Mouse (Mus musculus) midbrain, embryonic 13.5 days (tissue): ENCODE results near the gene Prpf8. TPM values are rescaled to one million over a fixed set of nuclear protein-coding genes. Genes with fewer than 3 reads are reported as not detected.
"Not testable (repeated sequence)": the region's sequence is repeated elsewhere in the genome, so short reads cannot be mapped to it uniquely, and the experiment has no call there.

Experiments
- ATAC-seq: fragments of 200-750 bp; cut with Nextera tagmentation; 2 replicates; pipeline ENCODE4 v1.8.0; 2017; ENCODE audit warnings: mild to moderate bottlenecking, moderate TSS enrichment, moderate library complexity
- H3K27ac ChIP-seq: fragments of 300-500 bp; sonication (generic); 2 replicates; pipeline ENCODE4 v1.5.1; 2015; ENCODE audit warnings: inconsistent platforms, mild to moderate bottlenecking, moderate library complexity
- H3K27me3 ChIP-seq: fragments of 300-500 bp; sonication (generic); 2 replicates; pipeline ENCODE4 v1.6.1; 2015; ENCODE audit warnings: mild to moderate bottlenecking, inconsistent platforms
- H3K36me3 ChIP-seq: fragments of 300-500 bp; sonication (generic); 2 replicates; pipeline ENCODE4 v1.6.1; 2015; ENCODE audit warnings: mild to moderate bottlenecking, inconsistent platforms
- H3K4me1 ChIP-seq: fragments of 300-500 bp; sonication (generic); replicated peaks from 2 replicates; pipeline ENCODE4 v1.6.1; 2015; ENCODE audit warnings: inconsistent platforms
- H3K4me2 ChIP-seq: fragments of 300-500 bp; sonication (generic); replicated peaks from 2 replicates; pipeline ENCODE4 v1.6.1; 2015; ENCODE audit warnings: moderate library complexity, mild to moderate bottlenecking, inconsistent platforms
- H3K4me3 ChIP-seq: fragments of 300-500 bp; sonication (generic); replicated peaks from 2 replicates; pipeline ENCODE4 v1.5.1; 2015; ENCODE audit warnings: mild to moderate bottlenecking, inconsistent platforms
- H3K9ac ChIP-seq: fragments of 300-500 bp; sonication (generic); replicated peaks from 2 replicates; pipeline ENCODE4 v1.6.1; 2015; ENCODE audit warnings: mild to moderate bottlenecking, inconsistent platforms
- H3K9me3 ChIP-seq: fragments of 300-500 bp; sonication (generic); 2 replicates; pipeline ENCODE4 v1.6.1; 2016; ENCODE audit warnings: mild to moderate bottlenecking, inconsistent platforms
- WGBS: fragments of 180-500 bp; shearing (Covaris S2); methylation state at CpG from one replicate; pipeline ENCODE4 v1.1.7; 2015; 5-methylcytosine and 5-hydroxymethylcytosine counted together
- polyA plus RNA-seq: library from polyadenylated mRNA; unstranded; fragments of >200 nt; fragmentation: Nextera tagmentation; extraction: Ambion mirVana; gene quantifications from 2 replicates; pipeline ENCODE4 v1.2.1, GENCODE M21; 2015

The Prpf8 gene
- polyA plus RNA-seq, 1 experiment from 2014 or later, result 61.8 TPM

DNA sequence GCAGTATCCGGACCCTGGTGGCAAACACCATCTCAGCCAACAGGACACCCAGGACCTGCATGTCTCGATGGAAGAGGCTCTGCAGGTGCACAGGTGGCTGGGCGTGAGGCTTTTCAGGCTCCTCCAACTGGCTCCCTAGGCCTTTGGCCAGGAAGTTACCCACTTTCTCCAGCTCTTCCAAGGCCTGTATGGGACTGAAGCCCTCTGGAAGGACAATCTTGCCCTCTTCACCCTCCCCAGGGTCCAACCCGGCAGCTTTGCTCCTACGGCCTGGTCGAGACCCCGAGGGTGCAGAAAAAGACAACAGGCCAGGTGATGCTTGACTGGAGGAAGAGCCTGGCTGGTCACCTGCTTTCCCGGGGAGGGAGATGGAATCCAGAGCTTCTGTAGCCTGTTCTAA is 34.5 kb upstream of the Prpf8 start:
- no peak overlapping the region for H3K4me2 ChIP-seq
- H3K4me1 ChIP-seq, result peaks cover 29% of the 10 kb centered on the region
- no peak for ATAC-seq
- H3K27me3 ChIP-seq, result no peaks in the 10 kb centered on the region
- WGBS, result 97% methylated on average over 8 of the region's 8 CpGs
- H3K9ac ChIP-seq, result 0 out of 2 replicates have a peak overlapping the region, but pooled peaks have one; percentile 6
- no peak overlapping the region for H3K27ac ChIP-seq
- no peak overlapping the region for H3K4me3 ChIP-seq
- no peaks in the 10 kb centered on the region for H3K9me3 ChIP-seq
- peaks cover 42% of the 10 kb centered on the region for H3K36me3 ChIP-seq

DNA sequence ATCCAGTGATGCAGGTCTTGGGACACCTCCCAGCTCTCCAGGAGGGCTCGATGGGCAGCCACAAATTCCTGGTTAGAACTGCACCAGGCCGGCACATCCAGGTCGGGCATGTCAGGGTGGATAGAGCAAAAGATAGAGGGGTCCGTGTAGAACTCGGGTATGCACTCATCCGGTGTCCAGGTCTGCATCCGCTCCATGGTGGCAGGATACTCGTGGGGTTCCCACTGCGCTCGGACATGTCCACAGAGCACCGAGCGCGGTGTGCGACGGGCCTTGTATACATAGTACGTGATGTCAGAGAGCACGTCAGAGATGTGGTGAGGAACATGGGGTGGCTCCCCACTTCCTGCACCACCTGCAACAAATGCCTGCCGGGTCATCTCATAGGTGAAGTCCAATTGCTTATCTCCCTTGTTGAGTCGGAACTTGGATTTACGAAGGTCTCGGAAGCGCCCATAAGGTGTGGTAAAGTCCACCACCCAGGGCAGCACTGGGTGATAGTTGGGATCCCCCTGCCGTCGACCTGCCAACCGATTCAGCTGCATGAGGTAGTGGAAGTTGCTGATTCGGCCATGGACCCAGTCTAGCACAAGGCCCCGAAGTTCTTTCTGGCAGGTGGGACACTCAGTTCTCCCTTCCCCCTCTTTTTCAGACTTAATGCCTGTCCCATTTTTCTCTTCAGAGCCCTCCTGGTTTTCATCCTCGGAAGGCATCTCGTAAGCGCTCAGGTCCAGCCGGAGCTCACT is 33.6 kb upstream of the Prpf8 start:
- WGBS, result 93% methylated on average over 31 of the region's 31 CpGs
- Histone ChIP-seq H3K27ac (no peak overlapping the region), H3K4me2 (peak overlapping the region; percentile 98), H3K9ac (0 out of 2 replicates have a peak overlapping the region, but pooled peaks have one; percentile 73), H3K27me3 (no peaks in the 10 kb centered on the region), H3K4me1 (peaks cover 29% of the 10 kb centered on the region), H3K4me3 (no peak overlapping the region), H3K9me3 (no peaks in the 10 kb centered on the region), H3K36me3 (peaks cover 34% of the 10 kb centered on the region)
- no peak for ATAC-seq

- ATAC-seq, result peak; percentile 96
- H3K27me3 ChIP-seq, result no peaks in the 10 kb centered on the region
- no peaks in the 10 kb centered on the region for H3K9me3 ChIP-seq
- peak within 1 kb of the TSS; percentile 98 for H3K4me2 ChIP-seq
- H3K4me3 ChIP-seq, result peak within 1 kb of the TSS; percentile 63
- peaks cover 21% of the 10 kb centered on the region for H3K36me3 ChIP-seq
- 3% methylated on average over 56 of the region's 56 CpGs for WGBS
- H3K27ac ChIP-seq, result peak within 1 kb of the TSS; percentile 7; the same call in 1 of the 2 replicates
- peak within 1 kb of the TSS; percentile 73 for H3K9ac ChIP-seq
- H3K4me1 ChIP-seq, result peaks cover 29% of the 10 kb centered on the region
Measured at GRCm38 (mm10) chr11:75453991-75454930, 32.4 kb upstream of the Prpf8 start, which contains the start of gene Wdr81. TSS of gene Wdr81 (minus strand) at chr11:75454717.

DNA sequence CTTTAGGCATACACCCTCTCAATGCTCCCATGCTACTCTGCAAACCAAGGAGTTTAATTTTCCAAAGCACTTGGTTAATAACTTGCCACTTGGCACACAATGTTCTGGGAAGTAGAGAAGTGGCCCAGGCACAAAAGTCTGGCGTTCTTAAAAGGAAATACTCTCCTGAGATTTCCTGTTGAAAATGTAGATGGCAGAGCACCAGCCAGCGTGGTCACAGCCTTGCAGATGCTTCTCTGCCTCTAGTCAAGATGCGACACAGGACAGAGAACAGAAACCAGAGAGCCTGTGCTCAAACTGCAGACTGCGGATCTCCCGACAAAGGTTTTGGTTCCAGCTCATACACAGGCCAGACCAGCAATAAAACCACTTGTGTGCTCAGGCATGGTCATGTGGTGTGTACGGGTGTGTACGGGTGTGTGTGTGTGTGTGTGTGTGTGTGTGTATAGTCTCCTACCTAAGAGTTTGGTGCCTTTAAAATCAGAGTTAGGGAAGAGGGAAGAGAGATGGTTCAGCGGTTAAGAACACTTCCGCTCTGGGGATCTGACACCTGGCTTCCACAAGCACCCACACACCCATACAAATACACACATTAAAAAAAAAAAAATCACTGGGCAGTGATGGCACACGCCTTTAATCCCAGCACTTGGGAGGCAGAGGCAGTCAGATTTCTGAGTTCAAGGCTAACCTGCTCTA is 31.4 kb upstream of the Prpf8 start:
- Histone ChIP-seq H3K9me3 (no peaks in the 10 kb centered on the region), H3K27ac (peak overlapping the region; percentile 5; the same call in 1 of the 2 replicates), H3K4me3 (peak overlapping the region; percentile 63), H3K9ac (peak overlapping the region; percentile 73), H3K36me3 (peaks cover 16% of the 10 kb centered on the region; the same call in 1 of the 2 replicates), H3K4me1 (peaks cover 37% of the 10 kb centered on the region), H3K4me2 (peak overlapping the region; percentile 98), H3K27me3 (no peaks in the 10 kb centered on the region)
- 83% methylated on average over 10 of the region's 10 CpGs for WGBS
- no peak for ATAC-seq

GRCm38 (mm10) chr11:75455971-75456370 is 30.6 kb upstream of the Prpf8 start:
- ATAC-seq, H3K9me3 ChIP-seq, H3K9ac ChIP-seq, H3K27ac ChIP-seq, H3K27me3 ChIP-seq, H3K4me2 ChIP-seq, H3K4me3 ChIP-seq: not testable (repeated sequence)
- 86% methylated on average over 2 of the region's 2 CpGs for WGBS
- peaks cover 37% of the 10 kb centered on the region for H3K4me1 ChIP-seq
- peaks cover 11% of the 10 kb centered on the region; the same call in 1 of the 2 replicates for H3K36me3 ChIP-seq

GRCm38 (mm10) chr11:75456440-75456871 is 30.2 kb upstream of the Prpf8 start:
- Histone ChIP-seq H3K27ac (no peak overlapping the region), H3K9ac (no peak overlapping the region), H3K4me3 (no peak overlapping the region), H3K36me3 (peaks cover 10% of the 10 kb centered on the region; the same call in 1 of the 2 replicates), H3K4me1 (peaks cover 33% of the 10 kb centered on the region), H3K4me2 (no peak overlapping the region), H3K9me3 (no peaks in the 10 kb centered on the region), H3K27me3 (no peaks in the 10 kb centered on the region)
- no peak for ATAC-seq
- WGBS, result 85% methylated on average over 7 of the region's 7 CpGs

- no peak overlapping the region for H3K9ac ChIP-seq
- no peak overlapping the region for H3K4me2 ChIP-seq
- WGBS, result 17% methylated on average over 3 of the region's 3 CpGs
- no peak overlapping the region for H3K27ac ChIP-seq
- H3K4me1 ChIP-seq, result peaks cover 47% of the 10 kb centered on the region
- H3K27me3 ChIP-seq, result no peaks in the 10 kb centered on the region; the same call in 1 of the 2 replicates
- no peak for ATAC-seq
- H3K4me3 ChIP-seq, result no peak overlapping the region
- H3K9me3 ChIP-seq, result no peaks in the 10 kb centered on the region
- no peaks in the 10 kb centered on the region for H3K36me3 ChIP-seq
Measured at GRCm38 (mm10) chr11:75458169-75458568, 28.4 kb upstream of the Prpf8 start.

- WGBS, result 82% methylated on average over 8 of the region's 8 CpGs
- Histone ChIP-seq H3K36me3 (no peaks in the 10 kb centered on the region), H3K9ac (no peak overlapping the region), H3K4me1 (peaks cover 47% of the 10 kb centered on the region), H3K4me2 (no peak overlapping the region), H3K27me3 (no peaks in the 10 kb centered on the region; the same call in 1 of the 2 replicates), H3K9me3 (no peaks in the 10 kb centered on the region), H3K4me3 (no peak overlapping the region), H3K27ac (no peak overlapping the region)
- no peak for ATAC-seq
Measured at GRCm38 (mm10) chr11:75458628-75459041, 28.0 kb upstream of the Prpf8 start.

DNA sequence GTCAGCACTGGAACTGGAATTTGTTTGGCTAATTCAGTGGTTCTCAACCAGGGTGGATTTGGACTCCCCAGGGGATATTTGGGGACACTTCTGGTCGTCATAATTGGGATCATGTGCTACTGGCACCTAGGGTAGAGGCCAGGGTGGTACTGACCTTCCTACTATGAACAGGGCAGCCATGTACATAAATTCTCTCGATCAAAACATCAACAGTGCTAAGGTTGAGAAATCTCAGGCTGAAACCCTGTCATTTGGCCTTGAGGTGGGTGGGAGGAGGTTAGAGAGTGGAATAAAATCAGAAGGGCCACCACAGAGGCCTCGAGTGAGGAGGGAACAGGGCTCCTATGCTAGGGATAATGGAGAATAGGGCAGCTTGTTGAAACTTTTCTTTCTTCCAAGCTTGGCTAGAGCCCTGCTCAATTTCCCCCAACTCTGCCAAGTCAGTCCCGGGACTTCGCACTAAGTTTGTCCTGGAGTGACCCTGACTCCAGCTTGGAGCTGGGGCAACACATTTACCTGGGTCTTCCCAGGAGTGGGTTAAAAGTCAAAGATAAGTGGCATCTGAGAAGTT is 27.4 kb upstream of the Prpf8 start:
- no peak overlapping the region for H3K4me2 ChIP-seq
- ATAC-seq, result no peak
- no peak overlapping the region for H3K4me3 ChIP-seq
- WGBS, result 85% methylated on average over 5 of the region's 5 CpGs
- peaks cover 43% of the 10 kb centered on the region for H3K4me1 ChIP-seq
- H3K9ac ChIP-seq, result no peak overlapping the region
- H3K9me3 ChIP-seq, result no peaks in the 10 kb centered on the region
- H3K27ac ChIP-seq, result no peak overlapping the region
- H3K36me3 ChIP-seq, result no peaks in the 10 kb centered on the region
- H3K27me3 ChIP-seq, result no peaks in the 10 kb centered on the region; the same call in 1 of the 2 replicates

GRCm38 (mm10) chr11:75459751-75460102 is 26.9 kb upstream of the Prpf8 start:
- no peaks in the 10 kb centered on the region; the same call in 1 of the 2 replicates for H3K27me3 ChIP-seq
- H3K4me3 ChIP-seq, result no peak overlapping the region
- peak overlapping the region; percentile 98 for H3K4me2 ChIP-seq
- no peaks in the 10 kb centered on the region for H3K9me3 ChIP-seq
- WGBS, result 33% methylated on average over 5 of the region's 5 CpGs
- peaks cover 3% of the 10 kb centered on the region; the same call in 1 of the 2 replicates for H3K36me3 ChIP-seq
- peak overlapping the region; percentile 10; the same call in 1 of the 2 replicates for H3K9ac ChIP-seq
- peak overlapping the region; percentile 81; the same call in 1 of the 2 replicates for H3K27ac ChIP-seq
- H3K4me1 ChIP-seq, result peaks cover 41% of the 10 kb centered on the region
- ATAC-seq, result no peak
